Mouse (Mus musculus) brain, embryonic 14.5 days (tissue): ENCODE data around the gene Prrt1.

Experiments used
- CTCF ChIP-seq: fragments of 200-500 bp; IDR thresholded peaks from 2 replicates; pipeline ENCODE4 v1.5.1; 2012; ENCODE audit warnings: inconsistent platforms, mild to moderate bottlenecking, moderate library complexity, borderline replicate concordance; ENCODE audit not compliant: insufficient read depth, insufficient read length; ENCODE audit errors: extremely low read depth
- POLR2A ChIP-seq: fragments of 200-500 bp; IDR thresholded peaks from 2 replicates; pipeline ENCODE4 v1.6.1; 2012; ENCODE audit warnings: mild to moderate bottlenecking, inconsistent platforms, borderline replicate concordance; ENCODE audit not compliant: poor library complexity, insufficient read depth, insufficient read length, severe bottlenecking; ENCODE audit errors: extremely low read depth

GRCm38 (mm10) chr17:34585121-34585520, 44.2 kb upstream of the Prrt1 start:
- TF ChIP-seq CTCF (no peak), POLR2A (no peak)
